Mouse (Mus musculus) spleen, postnatal 14 days (tissue): ENCODE results near the gene Tspan9.

Experiments used
- DNase-seq, 2 experiments: peaks; one replicate each; pipeline ENCODE4 v3.0.0; 2021 to 2022; ENCODE audit warnings: low spot score in 2 of 2

Tspan9 gene

GRCm38 (mm10) chr6:128103874-128104273 lies 39.5 kb downstream of the Tspan9 start:
- DNase-seq: no peak

DNA sequence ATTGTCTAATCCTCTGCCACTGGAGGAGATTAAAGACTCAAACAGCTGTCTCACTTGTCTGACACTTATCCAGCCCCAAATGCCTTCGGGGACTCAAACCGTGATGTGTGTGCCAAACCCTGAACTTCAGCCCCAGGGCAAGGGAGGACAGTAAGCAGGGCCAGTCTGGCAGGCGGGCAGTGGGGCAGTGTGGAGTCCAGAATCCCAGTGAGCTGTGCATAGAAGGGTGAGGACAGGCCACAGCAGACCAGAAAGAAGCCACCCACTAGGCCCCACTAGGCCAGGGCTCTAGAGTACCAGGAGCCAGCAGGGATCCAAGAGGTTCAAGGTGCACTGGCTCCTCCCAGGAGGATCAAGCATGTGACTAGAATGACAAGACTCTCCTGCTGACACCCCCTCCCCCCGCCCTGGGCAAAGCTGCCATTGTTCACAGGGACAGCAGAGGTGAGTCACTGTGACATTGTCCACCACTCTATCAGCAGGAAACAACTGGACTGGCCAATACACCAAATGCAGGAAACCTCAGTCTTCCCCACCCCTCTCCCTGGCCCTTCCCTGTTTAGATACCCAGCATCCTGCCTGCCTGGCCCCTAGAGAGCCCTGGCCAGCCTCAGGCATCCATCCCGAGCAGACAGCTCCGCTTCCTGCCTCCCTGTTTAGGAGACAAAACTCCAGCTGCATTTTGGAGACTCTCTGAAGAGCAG lies 40.9 kb downstream of the Tspan9 start:
- DNase-seq: no peak

GRCm38 (mm10) chr6:128099871-128100270 lies 43.5 kb downstream of the Tspan9 start:
- DNase-seq: no peak

DNA sequence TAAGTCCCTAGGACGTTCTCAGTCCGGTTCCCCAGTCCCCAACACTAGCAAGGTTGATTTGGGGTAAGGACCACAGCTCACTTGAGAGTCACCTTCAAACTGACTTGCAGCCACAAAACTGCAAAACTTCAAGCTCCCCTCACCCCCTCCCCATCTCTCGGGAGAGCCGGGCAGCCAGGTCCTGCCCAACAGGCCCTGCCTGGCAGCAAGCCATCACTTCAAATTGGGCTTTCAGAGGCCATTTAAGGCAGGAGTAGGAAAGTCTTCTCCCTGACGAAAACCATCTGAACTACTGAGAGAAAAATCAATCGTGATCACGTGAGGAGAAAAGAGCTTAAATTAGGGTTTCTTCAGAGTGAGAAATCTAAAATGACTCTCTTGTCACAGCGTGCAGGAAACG lies 44.2 kb downstream of the Tspan9 start:
- no peak for DNase-seq

DNA sequence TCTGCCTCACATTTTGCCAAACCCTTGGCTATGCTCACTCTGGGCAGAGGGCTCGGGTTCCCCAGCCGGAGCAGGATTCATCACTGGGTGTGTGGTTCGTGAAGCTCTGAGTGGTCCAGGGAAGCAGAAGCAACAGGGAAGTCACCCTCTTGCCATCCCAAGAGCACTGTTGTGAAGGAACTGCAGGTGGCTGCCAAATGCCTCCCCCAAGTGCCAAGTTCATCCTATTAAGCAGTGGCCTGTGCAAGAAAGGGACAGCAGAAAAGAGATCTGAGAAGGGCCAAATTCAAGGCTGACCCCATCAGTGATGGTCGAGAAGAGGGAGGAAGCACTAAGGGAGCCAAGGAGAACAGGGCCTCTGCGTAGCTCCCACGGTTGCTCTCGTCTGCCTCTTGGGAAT lies 46.9 kb downstream of the Tspan9 start:
- DNase-seq: no peak

- no peak for DNase-seq
These were observed 47.5 kb downstream of the Tspan9 start for GRCm38 (mm10) chr6:128095906-128096305.

DNA sequence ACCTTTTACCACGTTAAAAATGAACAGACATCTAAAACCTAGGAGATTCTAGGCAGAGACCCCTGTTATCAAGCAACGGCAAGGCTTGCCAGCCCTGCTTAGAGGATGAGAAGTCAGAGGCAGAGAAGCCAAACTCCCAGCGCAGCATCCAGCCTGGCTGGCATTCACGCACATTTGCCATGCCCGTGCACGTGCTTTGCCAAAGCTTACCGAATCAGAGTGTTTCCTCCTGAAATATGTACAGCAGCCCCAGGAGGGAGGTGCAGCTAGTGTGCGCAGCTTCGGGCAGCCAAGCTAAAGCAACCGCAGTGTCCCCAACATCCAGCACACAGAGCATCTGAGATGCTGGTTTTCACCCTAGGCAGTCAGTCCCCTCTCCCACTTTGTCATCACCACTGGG lies 48.3 kb downstream of the Tspan9 start:
- DNase-seq: no peak

DNA sequence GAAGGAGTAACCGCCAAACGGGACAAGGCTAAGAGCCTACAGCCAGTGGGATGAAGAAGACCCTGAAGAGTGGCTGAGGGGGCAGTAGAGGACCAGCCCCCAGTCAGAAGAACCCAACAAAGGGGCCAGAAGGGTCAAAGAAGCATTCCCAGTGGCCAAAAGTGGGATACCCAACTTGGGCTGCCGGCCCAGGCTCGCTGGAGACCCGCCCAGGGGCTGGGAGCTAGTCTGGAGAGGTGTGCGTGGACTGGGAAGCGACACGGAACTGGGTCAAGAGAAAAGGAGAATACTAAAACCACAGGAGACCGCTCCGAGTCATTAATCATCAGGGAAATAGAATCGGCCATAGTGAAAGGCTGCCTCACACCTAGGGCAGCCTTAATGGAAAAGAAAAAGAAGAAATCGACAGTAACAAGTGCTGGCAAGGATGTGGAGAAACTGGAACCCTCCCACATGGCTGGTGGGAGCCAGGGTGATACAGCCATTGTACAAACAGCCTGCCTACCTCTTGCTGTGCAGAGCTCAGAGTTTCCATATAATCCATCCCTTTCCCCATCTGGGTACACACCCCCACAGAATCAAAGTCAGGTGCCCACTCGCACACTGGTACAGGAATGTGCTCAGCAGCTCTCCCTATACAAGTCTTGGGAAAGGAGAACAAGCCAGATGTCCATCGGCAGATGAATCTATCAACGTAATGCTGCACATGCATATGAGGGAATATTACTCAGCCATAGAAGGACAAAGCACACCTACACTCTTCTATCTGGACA lies 49.4 kb downstream of the Tspan9 start:
- DNase-seq: no peak

- no peak for DNase-seq
These were observed 50.8 kb downstream of the Tspan9 start for GRCm38 (mm10) chr6:128092621-128093020.

GRCm38 (mm10) chr6:128091833-128092166 lies 51.6 kb downstream of the Tspan9 start:
- no peak for DNase-seq

DNA sequence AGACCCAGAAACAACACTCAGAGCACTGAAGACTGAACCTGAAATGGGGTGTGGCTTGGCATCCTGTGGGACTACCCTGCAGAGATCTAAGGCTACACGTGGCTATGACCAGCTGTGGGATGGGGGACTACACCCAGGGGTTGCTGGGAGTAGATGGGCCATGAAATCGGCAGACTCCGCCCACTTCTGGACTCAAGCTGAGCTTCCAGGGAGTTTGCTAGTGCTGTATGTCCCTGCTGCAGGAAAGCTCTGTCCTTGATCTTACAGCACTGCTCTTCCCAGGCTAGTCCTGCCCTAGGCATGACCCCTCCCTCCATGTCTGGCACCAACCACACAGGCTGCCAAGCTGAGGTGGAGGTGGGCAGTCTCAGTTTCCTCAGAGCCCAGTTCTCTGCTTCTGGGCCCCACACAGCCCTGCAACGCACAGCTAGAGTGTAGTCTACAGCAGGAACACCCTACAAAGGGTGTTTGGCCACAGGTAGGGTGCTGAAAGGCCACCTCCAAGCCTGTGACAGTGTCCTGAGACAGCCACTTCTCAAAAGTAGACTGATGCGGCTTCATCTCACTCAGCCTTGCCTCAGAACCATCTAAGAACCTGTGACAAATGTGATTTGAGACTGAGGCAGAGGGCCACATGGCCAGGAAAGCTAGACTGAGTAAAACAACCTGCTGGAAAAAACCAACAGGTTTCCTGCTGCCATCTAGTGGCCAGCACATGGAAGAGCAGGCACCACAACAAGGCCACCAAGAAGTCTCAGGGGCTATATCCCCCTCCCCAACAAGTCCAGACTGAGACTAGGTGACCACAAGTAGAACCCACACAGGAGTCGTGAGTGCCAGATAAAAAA lies 52.2 kb downstream of the Tspan9 start:
- DNase-seq: no peak

GRCm38 (mm10) chr6:128089770-128090702 lies 53.4 kb downstream of the Tspan9 start:
- no peak for DNase-seq

DNA sequence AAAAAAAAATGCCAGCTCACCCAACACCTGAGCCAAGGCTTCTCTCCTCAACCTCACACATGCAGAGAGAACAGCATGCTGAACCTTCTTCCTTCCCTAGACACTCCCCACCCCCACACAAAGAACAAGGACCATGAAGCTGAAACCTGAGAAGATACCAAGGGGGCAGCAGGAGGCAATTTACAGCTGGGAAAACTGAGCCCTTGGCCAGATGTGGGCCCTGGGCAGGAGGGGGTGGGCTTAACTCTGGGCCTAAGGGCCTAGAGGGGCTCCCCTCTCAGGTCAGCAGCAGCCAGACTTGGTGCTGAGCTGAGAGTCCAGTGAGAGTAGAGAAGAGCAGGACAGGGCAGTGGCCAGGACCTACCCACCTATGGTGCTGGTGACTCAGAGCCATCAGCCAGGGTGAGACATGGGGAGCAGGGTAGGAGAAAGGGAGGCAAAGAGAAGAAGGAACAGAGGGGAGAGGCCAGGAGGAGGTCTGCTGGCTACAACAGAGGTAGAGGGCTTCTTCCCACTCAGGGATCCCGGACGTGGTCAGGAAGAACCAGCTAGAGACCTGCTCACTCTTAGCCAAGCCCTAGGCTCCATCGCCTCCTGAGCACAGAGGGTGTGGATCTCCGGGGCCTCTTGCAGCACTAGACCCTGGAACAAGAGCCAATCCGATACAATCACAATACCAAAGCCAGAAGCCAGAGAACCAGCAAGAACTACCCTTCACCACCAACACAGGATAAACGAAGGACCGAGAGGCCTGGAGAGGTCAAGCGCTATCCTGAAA lies 54.5 kb downstream of the Tspan9 start:
- no peak for DNase-seq

DNA sequence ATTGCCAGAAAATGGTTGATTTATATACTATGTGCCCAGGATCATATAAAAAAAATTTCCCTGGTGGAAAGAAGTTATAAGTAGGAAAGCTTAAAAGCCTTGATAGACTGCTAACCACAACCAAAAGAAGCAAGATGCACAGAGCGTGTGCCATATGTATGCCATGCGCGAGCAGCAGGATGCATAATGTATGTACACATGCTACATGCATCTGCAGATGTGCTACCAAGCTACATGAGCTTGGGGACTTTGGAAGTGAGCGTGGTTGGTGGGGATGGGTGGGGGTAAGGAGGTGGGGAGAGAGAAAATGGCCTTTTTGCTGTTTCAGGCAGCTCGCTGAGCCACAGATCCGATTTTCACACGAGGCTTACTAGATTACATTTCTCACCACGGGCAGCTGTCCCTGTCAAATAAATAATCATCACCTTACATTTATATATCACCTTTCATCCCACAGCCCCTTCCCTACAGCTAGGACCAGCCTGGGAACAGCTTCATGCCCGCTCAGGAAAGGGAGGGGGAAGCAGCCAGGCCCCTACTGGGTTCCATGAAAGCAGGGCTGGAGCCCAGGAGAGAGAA lies 57.8 kb downstream of the Tspan9 start:
- no peak for DNase-seq

DNA sequence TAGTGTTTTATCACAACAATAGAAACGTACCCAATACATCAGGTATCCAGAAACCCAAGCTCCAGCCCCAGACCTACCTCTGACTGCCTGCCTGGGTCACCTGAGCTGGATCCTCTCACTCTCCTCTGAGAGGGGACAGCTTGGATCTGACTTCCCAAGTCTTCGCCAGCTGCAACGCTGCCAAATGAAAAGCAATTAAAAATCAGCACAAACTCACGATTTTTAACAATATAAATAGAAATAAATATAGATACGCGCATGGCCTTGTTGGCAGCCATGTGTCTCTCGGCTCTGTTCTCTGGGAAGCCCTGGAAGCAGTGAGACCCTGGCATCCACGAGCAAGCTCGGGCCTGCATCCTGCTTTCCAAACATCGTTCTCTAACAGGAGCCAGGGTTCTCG lies 60.1 kb downstream of the Tspan9 start:
- DNase-seq: no peak

DNA sequence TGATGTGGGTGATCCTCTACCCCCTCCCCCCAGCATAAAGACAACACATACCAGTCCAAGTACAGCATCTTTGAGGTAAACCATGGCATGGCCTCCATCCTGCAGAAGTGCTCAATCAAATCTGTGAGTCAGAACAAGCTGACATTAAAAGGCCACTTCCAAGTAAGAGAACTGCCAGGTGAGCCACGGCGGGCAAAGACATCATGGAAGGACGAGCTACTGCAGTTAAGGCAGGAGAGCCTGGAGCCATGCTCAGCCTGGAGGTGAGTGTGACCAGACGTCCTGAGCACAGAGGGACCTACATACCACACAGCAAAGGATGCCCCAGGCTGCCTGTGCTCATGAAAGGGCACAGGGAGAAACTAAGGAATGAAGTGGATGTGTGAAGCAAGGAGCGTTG lies 61.6 kb downstream of the Tspan9 start:
- no peak for DNase-seq

DNA sequence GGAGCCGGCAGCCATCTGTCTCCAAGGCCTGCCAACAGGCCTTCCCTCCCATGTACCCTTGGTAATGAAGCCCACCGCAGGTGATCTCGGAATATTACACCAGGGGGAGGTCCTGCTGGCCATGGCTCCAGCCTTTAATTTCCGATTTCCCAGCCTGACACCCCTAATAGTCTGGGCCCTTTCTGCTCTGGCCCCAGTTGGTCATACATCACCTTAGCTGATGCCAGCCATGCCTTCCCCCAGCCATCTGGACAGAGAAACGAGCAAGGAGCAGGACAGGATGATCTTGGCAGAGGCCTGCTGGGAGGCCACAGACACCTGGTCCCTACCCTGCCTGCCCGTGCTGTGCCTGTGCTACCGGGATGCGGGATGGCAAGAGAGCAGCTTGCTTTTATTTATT lies 62.1 kb downstream of the Tspan9 start:
- DNase-seq: no peak

GRCm38 (mm10) chr6:128079576-128080224 lies 63.7 kb downstream of the Tspan9 start:
- no peak for DNase-seq

DNA sequence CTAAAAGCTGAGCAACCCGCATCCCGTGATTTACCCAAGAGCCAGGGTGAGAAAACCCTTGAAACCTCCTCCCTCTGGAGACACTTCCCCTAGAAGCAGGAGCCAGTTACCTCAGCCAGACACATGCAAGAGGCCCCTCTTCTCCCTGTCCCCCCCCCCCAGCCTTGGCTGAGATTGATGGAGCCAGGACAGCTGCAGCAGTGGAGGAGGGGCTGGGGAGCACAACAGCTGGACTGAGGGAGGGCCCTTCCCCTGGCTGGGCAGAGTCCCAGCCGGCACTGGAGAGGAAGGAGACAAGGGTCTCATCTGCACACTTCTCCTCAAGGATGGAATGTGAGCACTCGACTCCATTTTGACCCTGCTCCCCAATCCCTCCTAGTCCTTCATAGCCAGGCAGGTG lies 64.9 kb downstream of the Tspan9 start:
- no peak for DNase-seq
